Mouse (Mus musculus) monocyte, adult 2 months (primary cell): ENCODE data around the gene Med6.
A peak's percentile ranks its signal among the peaks of the same experiment; 100 is the strongest.
"Not testable (repeated sequence)": the region's sequence is repeated elsewhere in the genome, so short reads cannot be mapped to it uniquely, and the experiment has no call there.

ENCODE experiments used
- DNase-seq, 2 experiments: peaks; one replicate each; pipeline ENCODE4 v3.0.0; 2022; ENCODE audit warnings: low spot score in 2 of 2, low read depth in 1 of 2

Med6 gene

GRCm38 (mm10) chr12:81564173-81564572, 30.6 kb downstream of the Med6 start:
- DNase-seq = no peak

- DNase-seq = no peak
Measured at GRCm38 (mm10) chr12:81549286-81549685, 45.5 kb downstream of the Med6 start.

- DNase-seq = no peak
Measured at GRCm38 (mm10) chr12:81547163-81547562, 47.6 kb downstream of the Med6 start.

GRCm38 (mm10) chr12:81533029-81533419, 61.8 kb downstream of the Med6 start:
- DNase-seq = no peak

GRCm38 (mm10) chr12:81532316-81533028, 62.3 kb downstream of the Med6 start, which contains the start of the genes Gm20498 and Synj2bp:
Gm20498 (minus strand) TSS chr12:81532905.
Synj2bp (minus strand) TSS chr12:81532911.
- DNase-seq = peak; percentile 2 to 28

- not testable (repeated sequence) for DNase-seq
Measured at GRCm38 (mm10) chr12:81530587-81530986, 64.2 kb downstream of the Med6 start.
